Mouse (Mus musculus): ENCODE results near the gene Nr2f2. TPM values are rescaled to one million over a fixed set of nuclear protein-coding genes. Genes with fewer than 3 reads are reported as not detected.

Nr2f2 gene
- polyA plus RNA-seq, 1 experiment: 231 TPM

- DNase-seq: no peak
- Histone ChIP-seq H3K4me3 (replicated peaks; ENCODE audit: extremely low read depth, low read depth, low read length) (no peak overlapping the region), H3K4me1 (ENCODE audit: control insufficient read depth, insufficient read depth, low read length) (no peaks in the 10 kb centered on the region)
- 20% methylated on average over 18 of the region's 18 CpGs for WGBS
- no peak for TF ChIP-seq CTCF (IDR thresholded peaks at IDR 0.05; ENCODE audit: insufficient read depth, low read length)
- no peak for TF ChIP-seq POLR2A (IDR thresholded peaks at IDR 0.05; ENCODE audit: borderline replicate concordance, extremely low read depth, low read depth, low read length)
Measured at GRCm38 (mm10) chr7:70325381-70325780, 41.2 kb downstream of the Nr2f2 start.

GRCm38 (mm10) chr7:70324541-70324940 lies 42.0 kb downstream of the Nr2f2 start:
- no peaks in the 10 kb centered on the region for H3K4me1 ChIP-seq (ENCODE audit: control insufficient read depth, insufficient read depth, low read length)
- WGBS: 67% methylated on average over 5 of the region's 5 CpGs
- TF ChIP-seq POLR2A (IDR thresholded peaks at IDR 0.05; ENCODE audit: borderline replicate concordance, extremely low read depth, low read depth, low read length) (no peak), CTCF (IDR thresholded peaks at IDR 0.05; ENCODE audit: insufficient read depth, low read length) (no peak)
- H3K4me3 ChIP-seq (replicated peaks; ENCODE audit: extremely low read depth, low read depth, low read length): no peak overlapping the region
- DNase-seq: no peak

GRCm38 (mm10) chr7:70324041-70324440 lies 42.5 kb downstream of the Nr2f2 start:
- no peak for TF ChIP-seq CTCF (IDR thresholded peaks at IDR 0.05; ENCODE audit: insufficient read depth, low read length)
- no peak for TF ChIP-seq POLR2A (IDR thresholded peaks at IDR 0.05; ENCODE audit: borderline replicate concordance, extremely low read depth, low read depth, low read length)
- WGBS: 41% methylated on average over 9 of the region's 9 CpGs

GRCm38 (mm10) chr7:70305716-70306115 lies 60.8 kb downstream of the Nr2f2 start:
- 42% methylated on average over 7 of the region's 7 CpGs for WGBS
- no peak for DNase-seq
- Histone ChIP-seq H3K4me1 (ENCODE audit: control insufficient read depth, insufficient read depth, low read length) (no peaks in the 10 kb centered on the region), H3K4me3 (replicated peaks; ENCODE audit: extremely low read depth, low read depth, low read length) (no peak overlapping the region)
- no peak for TF ChIP-seq CTCF (IDR thresholded peaks at IDR 0.05; ENCODE audit: insufficient read depth, low read length)
- TF ChIP-seq POLR2A (IDR thresholded peaks at IDR 0.05; ENCODE audit: borderline replicate concordance, extremely low read depth, low read depth, low read length): no peak

More at GRCm38 (mm10) chr7:70324041-70324440, 42.5 kb downstream of the Nr2f2 start:
- Histone ChIP-seq H3K4me1 (ENCODE audit: control insufficient read depth, insufficient read depth, low read length) (no peaks in the 10 kb centered on the region), H3K4me3 (replicated peaks; ENCODE audit: extremely low read depth, low read depth, low read length) (no peak overlapping the region)
- no peak for DNase-seq

- no peak for TF ChIP-seq POLR2A (IDR thresholded peaks at IDR 0.05; ENCODE audit: borderline replicate concordance, extremely low read depth, low read depth, low read length)
- Histone ChIP-seq H3K4me1 (ENCODE audit: control insufficient read depth, insufficient read depth, low read length) (peaks cover 2% of the 10 kb centered on the region; the same call in 1 of the 2 replicates), H3K4me3 (replicated peaks; ENCODE audit: extremely low read depth, low read depth, low read length) (no peak overlapping the region)
- no peak for DNase-seq
Measured at GRCm38 (mm10) chr7:70304426-70304825, 62.1 kb downstream of the Nr2f2 start.

All from lung, adult 2 months (tissue).